Comparison of ENCODE assay signal across 10 mouse cellular contexts in the genomic region with DNA sequence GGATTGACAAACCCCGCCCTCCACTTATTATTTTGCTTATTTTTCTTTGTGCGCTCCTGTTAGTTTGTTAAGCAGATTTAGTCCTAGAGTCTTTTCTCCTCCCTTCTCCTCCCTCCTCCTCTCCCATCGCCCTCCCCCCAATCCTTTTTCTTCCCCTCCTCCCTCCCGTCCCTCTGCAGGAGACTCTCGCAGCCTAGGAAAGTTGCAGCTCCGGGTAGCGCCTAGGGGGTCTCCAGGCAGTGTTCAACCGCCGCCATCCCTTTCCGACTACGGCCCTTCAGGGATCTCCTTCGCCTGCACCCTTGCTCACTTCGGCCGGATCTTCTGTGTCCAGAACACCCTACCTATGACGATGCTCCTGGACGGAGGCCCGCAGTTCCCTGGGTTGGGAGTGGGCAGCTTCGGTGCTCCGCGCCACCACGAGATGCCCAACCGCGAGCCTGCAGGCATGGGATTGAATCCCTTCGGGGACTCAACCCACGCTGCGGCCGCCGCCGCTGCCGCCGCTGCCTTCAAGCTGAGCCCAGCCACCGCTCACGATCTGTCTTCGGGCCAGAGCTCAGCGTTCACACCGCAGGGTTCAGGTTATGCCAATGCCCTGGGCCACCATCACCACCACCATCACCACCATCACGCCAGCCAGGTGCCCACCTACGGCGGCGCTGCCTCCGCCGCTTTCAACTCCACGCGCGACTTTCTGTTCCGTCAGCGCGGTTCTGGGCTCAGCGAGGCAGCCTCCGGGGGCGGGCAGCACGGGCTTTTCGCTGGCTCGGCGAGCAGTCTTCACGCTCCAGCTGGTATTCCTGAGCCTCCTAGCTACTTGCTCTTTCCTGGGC. TPM values are rescaled to one million over a fixed set of nuclear protein-coding genes. Genes with fewer than 3 reads are reported as not detected.
DNase-seq lines count a peak whose midpoint lies in the region; ATAC-seq and TF ChIP-seq lines count a peak whose summit lies in the region.
"Had no signal": no experiment of that assay in that cellular context is flagged by ENCODE, and none has a peak within 500 bp of the region (broad histone marks: within the 10 kb centered on the region; RNA-seq: fewer than 3 reads in every experiment).

No protein-coding gene starts in this region.

- peak overlapping the region; percentile 84 for H3K9ac ChIP-seq in ES-Bruce4 (ENCODE audit: low read depth, poor library complexity, severe bottlenecking)
- H3K9ac ChIP-seq in embryonic facial prominence, embryonic 13.5 days = no peak overlapping the region
- peak overlapping the region; percentile 67 for H3K9ac ChIP-seq in limb, embryonic 13.5 days

- TF ChIP-seq POLR2A in ES-Bruce4 (IDR thresholded peaks at IDR 0.05; ENCODE audit: insufficient read depth, low read length) = no peak

- no peak for TF ChIP-seq CTCF in ES-Bruce4 (IDR thresholded peaks at IDR 0.05; ENCODE audit: low read depth, low read length)

- no peak for DNase-seq in heart, embryonic 10.5 days (ENCODE audit: low spot score)
- no peak for DNase-seq in heart, postnatal 25 days (ENCODE audit: low spot score)
- DNase-seq in urinary bladder, postnatal 14 days (ENCODE audit: low spot score) = no peak
- no peak for DNase-seq in right cerebral cortex, postnatal 4 days
- DNase-seq in thymus, postnatal 4 days = no peak

- no peaks in the 10 kb centered on the region for H3K9me3 ChIP-seq in heart, embryonic 10.5 days
- H3K9me3 ChIP-seq in ES-Bruce4 (replicated peaks; ENCODE audit: control insufficient read depth, insufficient read depth, low read length, poor library complexity, severe bottlenecking) = no peaks in the 10 kb centered on the region
- H3K9me3 ChIP-seq in embryonic facial prominence, embryonic 13.5 days = no peaks in the 10 kb centered on the region
- H3K9me3 ChIP-seq in limb, embryonic 13.5 days = no peaks in the 10 kb centered on the region

- 15% methylated on average over 56 of the region's 56 CpGs for WGBS in heart, embryonic 10.5 days
- WGBS in embryonic facial prominence, embryonic 13.5 days = 29% methylated on average over 56 of the region's 56 CpGs
- WGBS in limb, embryonic 13.5 days = 10% methylated on average over 50 of the region's 56 CpGs

- H3K27ac ChIP-seq in heart, embryonic 10.5 days = no peak overlapping the region
- H3K27ac ChIP-seq in ES-Bruce4 (ENCODE audit: insufficient read depth, low read length) = peak overlapping the region; percentile 86
- H3K27ac ChIP-seq in embryonic facial prominence, embryonic 13.5 days = no peak overlapping the region
- H3K27ac ChIP-seq in limb, embryonic 13.5 days = peak overlapping the region; percentile 67; the same call in 1 of the 2 replicates

- intact Hi-C loops in heart, postnatal 25 days (cut with DNase I) = no loop called here

- TF ChIP-seq EP300 in ES-Bruce4 (IDR thresholded peaks at IDR 0.05; ENCODE audit: insufficient read depth, low read depth, low read length) = no peak

- H3K36me3 ChIP-seq in heart, embryonic 10.5 days = no peaks in the 10 kb centered on the region
- peaks cover 20% of the 10 kb centered on the region for H3K36me3 ChIP-seq in ES-Bruce4 (ENCODE audit: control insufficient read depth, insufficient read depth, low read length, poor library complexity, severe bottlenecking)
- no peaks in the 10 kb centered on the region for H3K36me3 ChIP-seq in embryonic facial prominence, embryonic 13.5 days
- H3K36me3 ChIP-seq in limb, embryonic 13.5 days = no peaks in the 10 kb centered on the region

- no peaks in the 10 kb centered on the region; the same call in 1 of the 2 replicates for H3K4me1 ChIP-seq in heart, embryonic 10.5 days
- H3K4me1 ChIP-seq in ES-Bruce4 (ENCODE audit: control insufficient read depth, insufficient read depth, low read length) = no peaks in the 10 kb centered on the region
- H3K4me1 ChIP-seq in embryonic facial prominence, embryonic 13.5 days = 0 out of 2 replicates have a peak, but pooled peaks cover 4% of the 10 kb centered on the region
- no peaks in the 10 kb centered on the region for H3K4me1 ChIP-seq in limb, embryonic 13.5 days

- ATAC-seq in embryonic facial prominence, embryonic 13.5 days (ENCODE audit: insufficient number of reproducible peaks, insufficient read depth, low FRiP score, low TSS enrichment, low read depth) = no peak
- peak; percentile 10; the same call in 1 of the 2 replicates for ATAC-seq in limb, embryonic 13.5 days (ENCODE audit: low FRiP score, low read depth)

- peak overlapping the region; percentile 60 for H3K4me2 ChIP-seq in embryonic facial prominence, embryonic 13.5 days
- H3K4me2 ChIP-seq in limb, embryonic 13.5 days (replicated peaks) = peak overlapping the region; percentile 70

- peaks cover 77% of the 10 kb centered on the region for H3K27me3 ChIP-seq in heart, embryonic 10.5 days (ENCODE audit: insufficient read depth, poor library complexity, severe bottlenecking)
- no peaks in the 10 kb centered on the region for H3K27me3 ChIP-seq in ES-Bruce4 (ENCODE audit: control insufficient read depth, insufficient read depth, low read length, poor library complexity, severe bottlenecking)
- H3K27me3 ChIP-seq in embryonic facial prominence, embryonic 13.5 days = peaks cover 90% of the 10 kb centered on the region
- H3K27me3 ChIP-seq in limb, embryonic 13.5 days = peaks cover 66% of the 10 kb centered on the region

- peak overlapping the region; percentile 55 for H3K4me3 ChIP-seq in heart, embryonic 10.5 days
- H3K4me3 ChIP-seq in ES-Bruce4 (ENCODE audit: low read depth, low read length) = peak overlapping the region; percentile 94
- peak overlapping the region; percentile 39 for H3K4me3 ChIP-seq in embryonic facial prominence, embryonic 13.5 days
- peak overlapping the region; percentile 48 for H3K4me3 ChIP-seq in limb, embryonic 13.5 days
- H3K4me3 ChIP-seq: erythroblast, embryonic 14.5 days had no signal

RNA-seq across cellular contexts. Expression of gene Zic3, which starts 8.6 kb away (rescaled TPM):
- 0.07 and 0.20 TPM in 2 replicates for polyA plus RNA-seq in heart, embryonic 10.5 days (2016; fragmentation: Nextera tagmentation; extraction: Ambion mirVana)
- total RNA-seq in heart, postnatal 25 days (2021) = not detected
- 73.1 and 78.2 TPM in 2 replicates for polyA plus RNA-seq in ES-Bruce4 (2011; ENCODE audit: insufficient read depth, insufficient read length, low read depth, missing spikeins)
- polyA plus RNA-seq in embryonic facial prominence, embryonic 13.5 days (2015; fragmentation: Nextera tagmentation; extraction: Ambion mirVana) = 0.34 and 0.55 TPM in 2 replicates
- 8.6 and 9.1 TPM in 2 replicates for polyA plus RNA-seq in limb, embryonic 13.5 days (2015; fragmentation: Nextera tagmentation; extraction: Ambion mirVana)
- polyA plus RNA-seq: erythroblast, embryonic 14.5 days; small intestine, adult 2 months had no signal

Comparison
In these comparisons a context has a peak if more than half of its experiments do, and no peak if none do; other contexts are left out.
1. H3K27ac ChIP-seq: peak in ES-Bruce4 (single experiment) and limb, embryonic 13.5 days (single experiment); none in heart, embryonic 10.5 days (single experiment) and embryonic facial prominence, embryonic 13.5 days (single experiment).
2. H3K4me3 ChIP-seq: peak in every context shown above with its lines; median percentile 94 in ES-Bruce4; 55 in heart, embryonic 10.5 days; 48 in limb, embryonic 13.5 days; 39 in embryonic facial prominence, embryonic 13.5 days.